Mouse (Mus musculus): ENCODE data around the gene Tpp1. TPM values are rescaled to one million over a fixed set of nuclear protein-coding genes. Genes with fewer than 3 reads are reported as not detected.
A peak's percentile ranks its signal among the peaks of the same experiment; 100 is the strongest.
"Not testable (repeated sequence)": the region's sequence is repeated elsewhere in the genome, so short reads cannot be mapped to it uniquely, and the experiment has no call there.

Gene Tpp1
- polyA plus RNA-seq, 1 experiment from 2014 or later, result 39.2 TPM

GRCm38 (mm10) chr7:105736911-105737521, 15.0 kb downstream of the Tpp1 start, which contains the start of gene Rrp8:
Gene Rrp8, minus strand, starts transcription at chr7:105737385.
- H3K4me2 ChIP-seq (ENCODE audit: low read depth, low read length), result peak within 1 kb of the TSS; percentile 92
- H3K4me1 ChIP-seq (ENCODE audit: control insufficient read depth, insufficient read depth, low read length), result peaks cover 11% of the 10 kb centered on the region
- peak within 1 kb of the TSS; percentile 84 for H3K9ac ChIP-seq (replicated peaks; ENCODE audit: low read depth, low read length)
- peaks cover 26% of the 10 kb centered on the region for H3K36me3 ChIP-seq (ENCODE audit: control insufficient read depth, insufficient read depth, low read length)
- ATAC-seq (ENCODE audit: low read depth), result no peak; the same call in 1 of the 2 replicates
- peak within 1 kb of the TSS; percentile 72 for H3K27ac ChIP-seq (ENCODE audit: low read depth, low read length)
- H3K27me3 ChIP-seq (ENCODE audit: control insufficient read depth, insufficient read depth, low read length), result no peaks in the 10 kb centered on the region
- H3K9me3 ChIP-seq (ENCODE audit: control insufficient read depth, low read length), result no peaks in the 10 kb centered on the region
- WGBS, result under 1% methylated on average over 30 of the region's 30 CpGs
- peak within 1 kb of the TSS; percentile 64 for H3K4me3 ChIP-seq (ENCODE audit: low read depth, low read length)

- H3K9me3 ChIP-seq (ENCODE audit: control insufficient read depth, low read length), result no peaks in the 10 kb centered on the region
- ATAC-seq (ENCODE audit: low read depth), result peak; percentile 97
- H3K27ac ChIP-seq (ENCODE audit: low read depth, low read length), result peak within 1 kb of the TSS; percentile 72
- H3K4me2 ChIP-seq (ENCODE audit: low read depth, low read length), result peak within 1 kb of the TSS; percentile 92
- peak within 1 kb of the TSS; percentile 64 for H3K4me3 ChIP-seq (ENCODE audit: low read depth, low read length)
- peaks cover 23% of the 10 kb centered on the region for H3K36me3 ChIP-seq (ENCODE audit: control insufficient read depth, insufficient read depth, low read length)
- no peaks in the 10 kb centered on the region for H3K27me3 ChIP-seq (ENCODE audit: control insufficient read depth, insufficient read depth, low read length)
- H3K9ac ChIP-seq (replicated peaks; ENCODE audit: low read depth, low read length), result peak within 1 kb of the TSS; percentile 84
- under 1% methylated on average over 54 of the region's 62 CpGs for WGBS
- H3K4me1 ChIP-seq (ENCODE audit: control insufficient read depth, insufficient read depth, low read length), result peaks cover 11% of the 10 kb centered on the region
Observed at GRCm38 (mm10) chr7:105736264-105736901, 15.7 kb downstream of the Tpp1 start, which contains the start of gene Ilk. Gene Ilk, plus strand, starts transcription at chr7:105736592.

- peaks cover 11% of the 10 kb centered on the region for H3K4me1 ChIP-seq (ENCODE audit: control insufficient read depth, insufficient read depth, low read length)
- H3K4me2 ChIP-seq (ENCODE audit: low read depth, low read length), result peak overlapping the region; percentile 92
- H3K4me3 ChIP-seq (ENCODE audit: low read depth, low read length), result peak overlapping the region; percentile 64
- peak overlapping the region; percentile 84 for H3K9ac ChIP-seq (replicated peaks; ENCODE audit: low read depth, low read length)
- H3K9me3 ChIP-seq (ENCODE audit: control insufficient read depth, low read length); ATAC-seq (ENCODE audit: low read depth); H3K27ac ChIP-seq (ENCODE audit: low read depth, low read length); H3K27me3 ChIP-seq (ENCODE audit: control insufficient read depth, insufficient read depth, low read length): not testable (repeated sequence)
- peaks cover 18% of the 10 kb centered on the region for H3K36me3 ChIP-seq (ENCODE audit: control insufficient read depth, insufficient read depth, low read length)
- WGBS, result 53% methylated on average over 4 of the region's 4 CpGs
Observed at GRCm38 (mm10) chr7:105735464-105735863, 16.6 kb downstream of the Tpp1 start.

- H3K4me1 ChIP-seq (ENCODE audit: control insufficient read depth, insufficient read depth, low read length), result peaks cover 11% of the 10 kb centered on the region
- ATAC-seq (ENCODE audit: low read depth), result no peak
Observed at GRCm38 (mm10) chr7:105734826-105735225, 17.2 kb downstream of the Tpp1 start.

GRCm38 (mm10) chr7:105733836-105734235, 18.2 kb downstream of the Tpp1 start:
- peaks cover 11% of the 10 kb centered on the region for H3K4me1 ChIP-seq (ENCODE audit: control insufficient read depth, insufficient read depth, low read length)
- no peak overlapping the region for H3K9ac ChIP-seq (replicated peaks; ENCODE audit: low read depth, low read length)
- no peak overlapping the region for H3K27ac ChIP-seq (ENCODE audit: low read depth, low read length)

More at GRCm38 (mm10) chr7:105734826-105735225, 17.2 kb downstream of the Tpp1 start:
- Histone ChIP-seq H3K4me2 (ENCODE audit: low read depth, low read length) (no peak overlapping the region), H3K27me3 (ENCODE audit: control insufficient read depth, insufficient read depth, low read length) (no peaks in the 10 kb centered on the region), H3K9ac (replicated peaks; ENCODE audit: low read depth, low read length) (no peak overlapping the region), H3K4me3 (ENCODE audit: low read depth, low read length) (no peak overlapping the region), H3K9me3 (ENCODE audit: control insufficient read depth, low read length) (no peaks in the 10 kb centered on the region), H3K36me3 (ENCODE audit: control insufficient read depth, insufficient read depth, low read length) (peaks cover 15% of the 10 kb centered on the region), H3K27ac (ENCODE audit: low read depth, low read length) (no peak overlapping the region)
- 91% methylated on average over 8 of the region's 8 CpGs for WGBS

GRCm38 (mm10) chr7:105728701-105729428, 23.2 kb downstream of the Tpp1 start:
- H3K27ac ChIP-seq (ENCODE audit: low read depth, low read length), result no peak overlapping the region
- peaks cover 18% of the 10 kb centered on the region for H3K36me3 ChIP-seq (ENCODE audit: control insufficient read depth, insufficient read depth, low read length)
- H3K27me3 ChIP-seq (ENCODE audit: control insufficient read depth, insufficient read depth, low read length), result no peaks in the 10 kb centered on the region
- no peak overlapping the region for H3K4me3 ChIP-seq (ENCODE audit: low read depth, low read length)
- H3K4me1 ChIP-seq (ENCODE audit: control insufficient read depth, insufficient read depth, low read length), result no peaks in the 10 kb centered on the region
- WGBS, result 66% methylated on average over 6 of the region's 6 CpGs
- no peak overlapping the region for H3K9ac ChIP-seq (replicated peaks; ENCODE audit: low read depth, low read length)
- no peak overlapping the region for H3K4me2 ChIP-seq (ENCODE audit: low read depth, low read length)
- ATAC-seq (ENCODE audit: low read depth), result no peak
- H3K9me3 ChIP-seq (ENCODE audit: control insufficient read depth, low read length), result no peaks in the 10 kb centered on the region

More at GRCm38 (mm10) chr7:105733836-105734235, 18.2 kb downstream of the Tpp1 start:
- H3K36me3 ChIP-seq (ENCODE audit: control insufficient read depth, insufficient read depth, low read length), result peaks cover 17% of the 10 kb centered on the region
- WGBS, result 98% methylated on average over 11 of the region's 11 CpGs
- H3K4me3 ChIP-seq (ENCODE audit: low read depth, low read length), result no peak overlapping the region
- no peaks in the 10 kb centered on the region for H3K27me3 ChIP-seq (ENCODE audit: control insufficient read depth, insufficient read depth, low read length)
- H3K4me2 ChIP-seq (ENCODE audit: low read depth, low read length), result no peak overlapping the region
- H3K9me3 ChIP-seq (ENCODE audit: control insufficient read depth, low read length), result no peaks in the 10 kb centered on the region
- ATAC-seq (ENCODE audit: low read depth), result no peak

GRCm38 (mm10) chr7:105726980-105727325, 25.1 kb downstream of the Tpp1 start:
- no peak overlapping the region for H3K4me3 ChIP-seq (ENCODE audit: low read depth, low read length)
- H3K27me3 ChIP-seq (ENCODE audit: control insufficient read depth, insufficient read depth, low read length), result no peaks in the 10 kb centered on the region
- WGBS, result 97% methylated on average over 4 of the region's 4 CpGs
- no peak overlapping the region for H3K9ac ChIP-seq (replicated peaks; ENCODE audit: low read depth, low read length)
- no peaks in the 10 kb centered on the region for H3K9me3 ChIP-seq (ENCODE audit: control insufficient read depth, low read length)
- ATAC-seq (ENCODE audit: low read depth), result no peak
- no peak overlapping the region for H3K4me2 ChIP-seq (ENCODE audit: low read depth, low read length)
- H3K4me1 ChIP-seq (ENCODE audit: control insufficient read depth, insufficient read depth, low read length), result no peaks in the 10 kb centered on the region
- 0 out of 2 replicates have a peak, but pooled peaks cover 6% of the 10 kb centered on the region for H3K36me3 ChIP-seq (ENCODE audit: control insufficient read depth, insufficient read depth, low read length)
- H3K27ac ChIP-seq (ENCODE audit: low read depth, low read length), result no peak overlapping the region

- Histone ChIP-seq H3K4me1 (ENCODE audit: control insufficient read depth, insufficient read depth, low read length) (no peaks in the 10 kb centered on the region), H3K9ac (replicated peaks; ENCODE audit: low read depth, low read length) (no peak overlapping the region), H3K4me3 (ENCODE audit: low read depth, low read length) (no peak overlapping the region), H3K27ac (ENCODE audit: low read depth, low read length) (no peak overlapping the region), H3K9me3 (ENCODE audit: control insufficient read depth, low read length) (no peaks in the 10 kb centered on the region), H3K27me3 (ENCODE audit: control insufficient read depth, insufficient read depth, low read length) (no peaks in the 10 kb centered on the region), H3K4me2 (ENCODE audit: low read depth, low read length) (no peak overlapping the region), H3K36me3 (ENCODE audit: control insufficient read depth, insufficient read depth, low read length) (0 out of 2 replicates have a peak, but pooled peaks cover 3% of the 10 kb centered on the region)
- ATAC-seq (ENCODE audit: low read depth), result peak; percentile 92
- WGBS, result 89% methylated on average over 4 of the region's 4 CpGs
Observed at GRCm38 (mm10) chr7:105726144-105726979, 25.7 kb downstream of the Tpp1 start.
